In genomic region chr19:17223801-17224200, GRCm38 (mm10) we compare ENCODE assay signal across 18 mouse cellular contexts.
A peak's percentile ranks its signal among the peaks of the same experiment; 100 is the strongest.
DNase-seq lines count a peak whose midpoint lies in the region; ATAC-seq and TF ChIP-seq lines count a peak whose summit lies in the region.
"Had no signal": no experiment of that assay in that cellular context is flagged by ENCODE, and none has a peak within 500 bp of the region (broad histone marks: within the 10 kb centered on the region; RNA-seq: fewer than 3 reads in every experiment).

No protein-coding gene starts in this region.

- dilution Hi-C loops in CH12.LX (cut with MboI; ENCODE audit: extremely low pct_ligation_motif_present, extremely low pct_unique_long_range_greater_than_20kb, low sequenced_read_pairs) = no loop called here

- no peaks in the 10 kb centered on the region for H3K9me3 ChIP-seq in lung, postnatal 0 days (ENCODE audit: low read length)
- peaks cover 5% of the 10 kb centered on the region for H3K9me3 ChIP-seq in CH12.LX (replicated peaks; ENCODE audit: low read length)
- H3K9me3 ChIP-seq: heart, embryonic 13.5 days; midbrain, embryonic 15.5 days; neural tube, embryonic 13.5 days; stomach, embryonic 15.5 days had no signal

- H3K79me2 ChIP-seq in CH12.LX (replicated peaks; ENCODE audit: control insufficient read depth, extremely low read depth, insufficient read depth, poor library complexity, severe bottlenecking) = no peaks in the 10 kb centered on the region

- no peak overlapping the region for H3K4me3 ChIP-seq in lung, postnatal 0 days (ENCODE audit: low read depth, low read length)
- no peak overlapping the region for H3K4me3 ChIP-seq in CH12.LX (replicated peaks in 1 of 3; ENCODE audit: low read depth in 2 of 3, low read length in 2 of 3, poor library complexity in 1 of 3)
- H3K4me3 ChIP-seq: heart, embryonic 13.5 days; limb, embryonic 10.5 days; midbrain, embryonic 15.5 days; neural tube, embryonic 13.5 days; stomach, embryonic 15.5 days had no signal

- in situ Hi-C loops in CH12.LX (cut with MboI; ENCODE audit: low pct_ligation_motif_present, low pct_unique_long_range_greater_than_20kb, low sequenced_read_pairs) = no loop called here

- no peak overlapping the region for H3K9ac ChIP-seq in lung, postnatal 0 days (replicated peaks; ENCODE audit: low read depth)
- no peak overlapping the region for H3K9ac ChIP-seq in CH12.LX (ENCODE audit: insufficient read depth, low read depth)
- H3K9ac ChIP-seq: heart, embryonic 13.5 days; hindbrain, embryonic 14.5 days; midbrain, embryonic 15.5 days; neural tube, embryonic 13.5 days; stomach, embryonic 15.5 days had no signal

- no peak for ATAC-seq in lung, postnatal 0 days
- ATAC-seq in granulocyte monocyte progenitor cell, adult 5-6 weeks (replicated peaks; ENCODE audit: poor library complexity, severe bottlenecking) = peak; percentile 81
- ATAC-seq: activated CD4-positive, CD25-positive, alpha-beta regulatory T cell, adult 4 months; midbrain, embryonic 15.5 days had no signal

- H3K4me1 ChIP-seq in lung, postnatal 0 days (ENCODE audit: insufficient read depth, low read depth, low read length) = no peaks in the 10 kb centered on the region
- peaks cover 21 to 22% of the 10 kb centered on the region in 2 experiments for H3K4me1 ChIP-seq in CH12.LX (ENCODE audit: control insufficient read depth in 1 of 2, insufficient read depth in 2 of 2)
- H3K4me1 ChIP-seq: limb, embryonic 10.5 days; midbrain, embryonic 15.5 days; neural tube, embryonic 13.5 days; stomach, embryonic 15.5 days had no signal

- no peak for TF ChIP-seq CTCF in lung, postnatal 0 days (IDR thresholded peaks at IDR 0.05)
- TF ChIP-seq CTCF in CH12.LX (conservative IDR thresholded peaks at IDR 0.05 in 1 of 2, IDR thresholded peaks at IDR 0.05 in 1 of 2; ENCODE audit: low read depth in 2 of 2, low read length in 2 of 2) = no peak

- no peaks in the 10 kb centered on the region for H3K36me3 ChIP-seq in lung, postnatal 0 days (ENCODE audit: insufficient read depth, low read length)
- no peaks in the 10 kb centered on the region for H3K36me3 ChIP-seq in CH12.LX (replicated peaks in 1 of 2; ENCODE audit: control insufficient read depth in 1 of 2, insufficient read depth in 1 of 2, low read length in 1 of 2)
- H3K36me3 ChIP-seq: heart, embryonic 13.5 days; limb, embryonic 10.5 days; midbrain, embryonic 15.5 days; neural tube, embryonic 13.5 days; stomach, embryonic 15.5 days had no signal

- TF ChIP-seq EP300 in lung, postnatal 0 days (IDR thresholded peaks at IDR 0.05) = no peak
- peak; percentile 26; the same call in 1 of the 2 replicates for TF ChIP-seq EP300 in CH12.LX (IDR thresholded peaks at IDR 0.05; ENCODE audit: low read length)

- 74% methylated on average over 4 of the region's 4 CpGs for WGBS in lung, postnatal 0 days

- H3K4me2 ChIP-seq in lung, postnatal 0 days (replicated peaks; ENCODE audit: low read depth, low read length) = no peak overlapping the region
- peak overlapping the region; percentile 23; the same call in 1 of the 2 replicates for H3K4me2 ChIP-seq in CH12.LX (ENCODE audit: insufficient read depth, low read depth, poor library complexity, severe bottlenecking)
- H3K4me2 ChIP-seq: heart, embryonic 13.5 days; hindbrain, embryonic 14.5 days; midbrain, embryonic 15.5 days; neural tube, embryonic 13.5 days; stomach, embryonic 15.5 days had no signal

- no peak overlapping the region for H3K27ac ChIP-seq in lung, postnatal 0 days (ENCODE audit: low read length)
- no peak overlapping the region for H3K27ac ChIP-seq in CH12.LX (ENCODE audit: insufficient read depth, low read depth)
- H3K27ac ChIP-seq: heart, embryonic 13.5 days; hindbrain, embryonic 14.5 days; limb, embryonic 10.5 days; midbrain, embryonic 15.5 days; neural tube, embryonic 13.5 days; stomach, embryonic 15.5 days had no signal

- DNase-seq in lung, postnatal 14 days = peak; percentile 4
- no peak for DNase-seq in lung, postnatal 0 days (ENCODE audit: low spot score)
- peak; percentile 37 for DNase-seq in CH12.LX (ENCODE audit: extremely low read depth)
- DNase-seq in skeletal muscle tissue, adult 2 months (ENCODE audit: low read depth, low spot score) = peak; percentile 27
- DNase-seq in layer of hippocampus, postnatal 14 days (ENCODE audit: low spot score in 2 of 2) = no peak
- DNase-seq in frontal cortex, postnatal 14 days (ENCODE audit: low spot score in 2 of 2) = no peak
- DNase-seq: cerebellum, adult 9-10 months; kidney, adult 8-10 months; lung, adult 2 months; thymus, postnatal 4 days had no signal

- TF ChIP-seq RAD21 in CH12.LX (IDR thresholded peaks at IDR 0.05; ENCODE audit: low read depth, low read length) = no peak

- TF ChIP-seq POLR2A in CH12.LX (IDR thresholded peaks at IDR 0.05; ENCODE audit: low read depth, low read length) = no peak

- H3K27me3 ChIP-seq in lung, postnatal 0 days (replicated peaks; ENCODE audit: insufficient read depth, low read length) = no peaks in the 10 kb centered on the region
- H3K27me3 ChIP-seq in CH12.LX (replicated peaks) = no peaks in the 10 kb centered on the region
- H3K27me3 ChIP-seq: heart, embryonic 13.5 days; midbrain, embryonic 15.5 days; neural tube, embryonic 13.5 days; stomach, embryonic 15.5 days had no signal

TF ChIP-seq in CH12.LX, 34 proteins besides CTCF, POLR2A, EP300 and RAD21:
- 0 out of 2 replicates have a peak, but pooled peaks have one; percentile 40 for TF ChIP-seq MAFK (IDR thresholded peaks at IDR 0.05; ENCODE audit: insufficient replicate concordance, low read length)
- TF ChIP-seq MEF2A (IDR thresholded peaks at IDR 0.05; ENCODE audit: borderline replicate concordance, low read depth, low read length) = peak; percentile 46; the same call in 1 of the 2 replicates
- TF ChIP-seq ZC3H11A (IDR thresholded peaks at IDR 0.05; ENCODE audit: low read depth, low read length) = no peak
- peak; percentile 36 for TF ChIP-seq BHLHE40 (IDR thresholded peaks at IDR 0.05; ENCODE audit: low read depth, low read length)
- peak; percentile 41; the same call in 1 of the 2 replicates for TF ChIP-seq IRF4 (IDR thresholded peaks at IDR 0.05; ENCODE audit: low read depth, low read length)
- no peak for TF ChIP-seq TCF12 (IDR thresholded peaks at IDR 0.05; ENCODE audit: low read depth, low read length)
- TF ChIP-seq MYC (IDR thresholded peaks at IDR 0.05; ENCODE audit: low read depth, low read length) = no peak
- TF ChIP-seq ELF1 (IDR thresholded peaks at IDR 0.05; ENCODE audit: low read depth, low read length) = no peak

Comparison
In these comparisons a context has a peak if more than half of its experiments do, and no peak if none do; other contexts are left out.
1. DNase-seq: peak in lung, postnatal 14 days (single experiment), CH12.LX (single experiment) and skeletal muscle tissue, adult 2 months (single experiment); none in lung, postnatal 0 days (single experiment), layer of hippocampus, postnatal 14 days (0 of 2) and frontal cortex, postnatal 14 days (0 of 2).